Comparison of ENCODE assay signal across 20 mouse cellular contexts in genomic region chr3:26853557-26853956, GRCm38 (mm10).
"Had no signal": no experiment of that assay in that cellular context is flagged by ENCODE, and none has a peak within 500 bp of the region (broad histone marks: within the 10 kb centered on the region; RNA-seq: fewer than 3 reads in every experiment).

No protein-coding gene starts in this region.

- ATAC-seq: forebrain, embryonic 13.5 days; forebrain, embryonic 14.5 days; forebrain, embryonic 15.5 days; forebrain, embryonic 16.5 days; forebrain, postnatal 0 days had no signal

- DNase-seq: cerebellum, adult 8-10 months; cerebellum, adult 9-10 months; cerebellum, adult 9-11 months; cerebellum, postnatal 10 days; cerebellum, postnatal 14 days; cerebellum, postnatal 25 days; cerebellum, postnatal 36 days; embryo, embryonic 11 days; forebrain, postnatal 0 days; gastrocnemius, adult 2 months; gastrocnemius, postnatal 10 days; gastrocnemius, postnatal 14 days; gastrocnemius, postnatal 25 days; gastrocnemius, postnatal 36 days; heart, adult 18-20 months; heart, adult 2 months had no signal
